8 mouse cellular contexts compared by ENCODE assay signal in the genomic region with DNA sequence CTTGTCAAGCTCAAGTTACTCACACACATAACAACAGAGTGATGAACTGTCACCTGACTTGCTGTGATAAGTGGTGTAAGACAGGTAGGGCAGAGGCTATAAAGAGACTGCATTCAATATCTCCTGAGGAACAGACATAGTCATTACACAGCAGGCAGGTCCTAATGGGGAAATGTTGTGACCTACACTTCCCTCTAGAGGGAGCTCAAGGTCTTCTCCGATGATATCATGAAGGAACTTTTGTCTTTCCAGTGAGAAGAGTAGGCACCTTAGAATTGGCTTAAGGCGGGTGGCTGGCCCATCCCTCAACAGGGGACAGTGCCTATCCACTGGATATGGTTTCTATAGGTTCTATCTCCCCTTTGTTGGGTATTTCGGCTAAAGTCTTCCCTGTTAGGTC. TPM values are rescaled to one million over a fixed set of nuclear protein-coding genes. Genes with fewer than 3 reads are reported as not detected.
A peak's percentile ranks its signal among the peaks of the same experiment; 100 is the strongest.
DNase-seq lines count a peak whose midpoint lies in the region; ATAC-seq and TF ChIP-seq lines count a peak whose summit lies in the region.

No protein-coding gene starts in this region.

- no peak overlapping the region for H3K27ac ChIP-seq in forebrain, embryonic 12.5 days
- no peak overlapping the region for H3K27ac ChIP-seq in hindbrain, embryonic 11.5 days (ENCODE audit: low read depth, low read length)

- 29% methylated on average over 3 of the region's 3 CpGs for WGBS in forebrain, embryonic 12.5 days
- WGBS in hindbrain, embryonic 11.5 days = 27% methylated on average over 3 of the region's 3 CpGs
- 19% methylated on average over 3 of the region's 3 CpGs for WGBS in lung, adult 2 months

- ATAC-seq in forebrain, embryonic 12.5 days (ENCODE audit: low FRiP score) = peak; percentile 81
- peak; percentile 78 for ATAC-seq in hindbrain, embryonic 11.5 days (ENCODE audit: low FRiP score)

- 0 out of 2 replicates have a peak, but pooled peaks cover 3% of the 10 kb centered on the region for H3K27me3 ChIP-seq in forebrain, embryonic 12.5 days
- no peaks in the 10 kb centered on the region for H3K27me3 ChIP-seq in hindbrain, embryonic 11.5 days (ENCODE audit: control insufficient read depth, insufficient read depth, low read length)

- H3K4me3 ChIP-seq in forebrain, embryonic 12.5 days (replicated peaks) = no peak overlapping the region
- no peak overlapping the region for H3K4me3 ChIP-seq in hindbrain, embryonic 11.5 days (ENCODE audit: low read depth, low read length)
- no peak overlapping the region for H3K4me3 ChIP-seq in lung, adult 2 months (replicated peaks; ENCODE audit: extremely low read depth, low read depth, low read length)

- no peaks in the 10 kb centered on the region for H3K9me3 ChIP-seq in forebrain, embryonic 12.5 days
- no peaks in the 10 kb centered on the region for H3K9me3 ChIP-seq in hindbrain, embryonic 11.5 days (ENCODE audit: control insufficient read depth, low read length)

- H3K36me3 ChIP-seq in forebrain, embryonic 12.5 days (replicated peaks) = no peaks in the 10 kb centered on the region
- no peaks in the 10 kb centered on the region for H3K36me3 ChIP-seq in hindbrain, embryonic 11.5 days (ENCODE audit: control insufficient read depth, insufficient read depth, low read length)

- peak; percentile 71 for DNase-seq in MEL-GATA-1-ER (ENCODE audit: extremely low read depth, low read depth)
- DNase-seq in c-Kit-positive CD71-negative TER-119-negative erythroid progenitor cells, embryonic 14.5 days (ENCODE audit: low read depth) = peak; percentile 63
- peak; percentile 79 for DNase-seq in hindbrain, embryonic 11.5 days (ENCODE audit: low spot score)
- DNase-seq in layer of hippocampus, adult 8-10 months (ENCODE audit: low spot score in 2 of 2) = peak; percentile 50 to 74
- peak; percentile 42 for DNase-seq in lung, adult 2 months
- DNase-seq in retina, adult 2 months (ENCODE audit: low read depth, low spot score) = peak; percentile 48
- no peak for DNase-seq in urinary bladder, postnatal 4 days (ENCODE audit: low spot score in 2 of 2)

- no peaks in the 10 kb centered on the region for H3K4me1 ChIP-seq in forebrain, embryonic 12.5 days
- H3K4me1 ChIP-seq in hindbrain, embryonic 11.5 days (replicated peaks; ENCODE audit: control insufficient read depth, insufficient read depth, low read length) = no peaks in the 10 kb centered on the region
- H3K4me1 ChIP-seq in lung, adult 2 months (ENCODE audit: control insufficient read depth, insufficient read depth, low read length) = no peaks in the 10 kb centered on the region

- no peak for TF ChIP-seq POLR2A in lung, adult 2 months (IDR thresholded peaks at IDR 0.05; ENCODE audit: borderline replicate concordance, extremely low read depth, low read depth, low read length)

- H3K4me2 ChIP-seq in forebrain, embryonic 12.5 days = no peak overlapping the region
- H3K4me2 ChIP-seq in hindbrain, embryonic 11.5 days (replicated peaks; ENCODE audit: low read depth, low read length) = no peak overlapping the region

- no peak overlapping the region for H3K9ac ChIP-seq in forebrain, embryonic 12.5 days
- H3K9ac ChIP-seq in hindbrain, embryonic 11.5 days (ENCODE audit: low read depth, low read length) = no peak overlapping the region

- TF ChIP-seq CTCF in lung, adult 2 months (IDR thresholded peaks at IDR 0.05; ENCODE audit: insufficient read depth, low read length) = peak; percentile 46; the same call in 1 of the 2 replicates

RNA-seq across cellular contexts. Expression of a gene that starts 18.3 kb away (rescaled TPM):
- 0.32 TPM in 1 of 2 replicates, not detected in the other for polyA plus RNA-seq in forebrain, embryonic 12.5 days (2016; fragmentation: Nextera tagmentation; extraction: Ambion mirVana)
- not detected in 2 replicates for polyA plus RNA-seq in hindbrain, embryonic 11.5 days (2014; fragmentation: Nextera tagmentation; extraction: Ambion mirVana)
- 1 to 10 TPM; 2.3 to 4.1 (median 2.6) TPM for total RNA-seq in layer of hippocampus, adult 8-10 months (2022)
- polyA plus RNA-seq in lung, adult 2 months (2012; rRNA removed) = 0.48 and 1.9 TPM in 2 replicates

RNA-seq across cellular contexts. Expression of a gene that starts 30.1 kb away (rescaled TPM):
- 21.7 TPM in 2 replicates for polyA plus RNA-seq in forebrain, embryonic 12.5 days (2016; fragmentation: Nextera tagmentation; extraction: Ambion mirVana)
- polyA plus RNA-seq in hindbrain, embryonic 11.5 days (2014; fragmentation: Nextera tagmentation; extraction: Ambion mirVana) = 21.9 and 24.9 TPM in 2 replicates
- 10 to 100 TPM; 68.9 to 76.0 (median 69.6) TPM for total RNA-seq in layer of hippocampus, adult 8-10 months (2022)
- 51.7 and 52.8 TPM in 2 replicates for polyA plus RNA-seq in lung, adult 2 months (2012; rRNA removed)

RNA-seq across cellular contexts. Expression of a gene that starts 46.6 kb away (rescaled TPM):
- 12.5 and 13.0 TPM in 2 replicates for polyA plus RNA-seq in forebrain, embryonic 12.5 days (2016; fragmentation: Nextera tagmentation; extraction: Ambion mirVana)
- polyA plus RNA-seq in hindbrain, embryonic 11.5 days (2014; fragmentation: Nextera tagmentation; extraction: Ambion mirVana) = 14.3 and 15.4 TPM in 2 replicates
- total RNA-seq in layer of hippocampus, adult 8-10 months (2022) = 10 to 100 TPM; 23.9 to 30.1 (median 28.7) TPM
- 1.0 and 1.1 TPM in 2 replicates for polyA plus RNA-seq in lung, adult 2 months (2012; rRNA removed)

RNA-seq across cellular contexts. Expression of a gene that starts 46.7 kb away (rescaled TPM):
- polyA plus RNA-seq in forebrain, embryonic 12.5 days (2016; fragmentation: Nextera tagmentation; extraction: Ambion mirVana) = 89.0 and 90.7 TPM in 2 replicates
- 93.1 and 93.9 TPM in 2 replicates for polyA plus RNA-seq in hindbrain, embryonic 11.5 days (2014; fragmentation: Nextera tagmentation; extraction: Ambion mirVana)
- 10 to 100 TPM; 29.3 to 35.0 (median 32.1) TPM for total RNA-seq in layer of hippocampus, adult 8-10 months (2022)
- polyA plus RNA-seq in lung, adult 2 months (2012; rRNA removed) = 2.3 and 4.5 TPM in 2 replicates

Comparison
In these comparisons a context has a peak if more than half of its experiments do, and no peak if none do; other contexts are left out.
1. DNase-seq: peak in MEL-GATA-1-ER (single experiment), c-Kit-positive CD71-negative TER-119-negative erythroid progenitor cells, embryonic 14.5 days (single experiment), hindbrain, embryonic 11.5 days (single experiment), layer of hippocampus, adult 8-10 months (2 of 2), lung, adult 2 months (single experiment) and retina, adult 2 months (single experiment); none in urinary bladder, postnatal 4 days (0 of 2).